Mouse (Mus musculus): ENCODE results near the gene Vps4a.
"Not testable (repeated sequence)": the region's sequence is repeated elsewhere in the genome, so short reads cannot be mapped to it uniquely, and the experiment has no call there.

DNA sequence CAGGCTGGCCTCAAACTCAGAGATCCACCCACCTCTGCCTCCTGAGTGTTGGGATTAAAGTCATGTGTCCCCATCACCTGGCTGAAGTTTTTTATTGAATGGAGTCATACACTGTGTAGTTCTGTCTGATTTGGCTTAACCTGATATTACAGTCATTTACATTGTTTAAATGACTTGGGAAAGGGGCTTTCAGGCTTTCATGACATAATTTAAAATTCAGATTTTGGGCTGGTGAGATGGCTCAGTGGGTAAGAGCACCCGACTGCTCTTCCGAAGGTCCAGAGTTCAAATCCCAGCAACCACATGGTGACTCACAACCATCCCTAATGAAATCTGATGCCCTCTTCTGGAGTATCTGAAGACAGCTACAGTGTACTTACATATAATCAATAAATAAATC, 2.6 kb downstream of the Vps4a start:
- TF ChIP-seq CTCF (IDR thresholded peaks at IDR 0.05; ENCODE audit: insufficient read depth, low read length); POLR2A (IDR thresholded peaks at IDR 0.05; ENCODE audit: borderline replicate concordance, extremely low read depth, low read depth, low read length): not testable (repeated sequence)
